Mouse (Mus musculus): Measurements from ENCODE around the gene Bcl2l11. TPM values are rescaled to one million over a fixed set of nuclear protein-coding genes. Genes with fewer than 3 reads are reported as not detected.
"Not testable (repeated sequence)": the region's sequence is repeated elsewhere in the genome, so short reads cannot be mapped to it uniquely, and the experiment has no call there.

The Bcl2l11 gene
- polyA plus RNA-seq, 1 experiment from 2014 or later = 11.0 TPM

DNA sequence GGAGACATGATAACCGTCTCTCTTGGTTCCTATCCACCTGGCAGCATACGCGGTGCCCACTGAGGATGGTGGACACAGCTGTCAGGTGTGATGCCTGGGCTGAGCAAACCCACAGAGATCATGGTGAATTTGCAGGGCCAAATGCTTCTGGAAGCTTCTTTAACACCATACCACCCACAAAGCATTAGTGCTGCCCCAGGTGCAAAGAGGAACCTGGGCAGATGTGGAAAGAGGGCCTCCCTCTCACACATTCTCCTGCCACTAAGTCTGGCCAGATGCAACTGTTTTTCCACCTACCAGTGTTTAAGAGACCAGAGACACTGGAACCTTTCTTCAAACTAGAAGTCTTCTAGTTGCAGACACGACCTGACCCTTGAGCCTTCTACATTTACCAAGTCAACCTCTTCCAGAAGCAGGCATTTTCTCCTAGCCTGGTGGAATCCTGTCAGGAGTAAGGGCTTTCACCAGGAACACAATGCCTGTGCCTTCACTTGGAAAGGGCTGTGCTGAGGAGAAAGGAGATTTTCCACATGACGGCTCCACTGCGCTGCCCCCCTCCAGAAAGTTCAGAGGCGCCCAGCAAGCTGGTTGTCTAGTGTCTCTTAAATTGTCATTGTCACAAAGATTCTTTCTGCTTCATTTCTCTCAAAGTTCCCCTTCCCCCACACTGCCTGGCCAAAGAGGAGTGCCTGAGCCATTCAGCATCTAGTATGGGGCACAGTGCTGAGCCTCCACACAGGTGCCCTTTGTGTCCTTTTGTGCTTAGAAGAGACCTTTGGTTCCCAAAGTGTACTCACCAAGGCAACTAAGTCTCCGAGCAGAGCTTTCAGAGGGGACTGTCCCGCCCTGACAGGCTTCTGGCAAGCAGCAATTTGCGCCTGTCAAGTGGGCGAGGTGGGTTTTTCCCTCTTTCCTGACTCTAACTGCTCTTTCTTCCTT is 34.1 kb upstream of the Bcl2l11 start:
- no peaks in the 10 kb centered on the region for H3K27me3 ChIP-seq
- H3K9ac ChIP-seq = no peak overlapping the region
- H3K36me3 ChIP-seq (ENCODE audit: poor library complexity, severe bottlenecking) = no peaks in the 10 kb centered on the region
- H3K4me2 ChIP-seq = no peak overlapping the region
- no peak overlapping the region for H3K4me3 ChIP-seq
- H3K4me1 ChIP-seq = peaks cover 14% of the 10 kb centered on the region
- H3K9me3 ChIP-seq (replicated peaks) = no peaks in the 10 kb centered on the region
- ATAC-seq = no peak
- H3K27ac ChIP-seq = no peak overlapping the region
- 37% methylated on average over 11 of the region's 11 CpGs for WGBS

DNA sequence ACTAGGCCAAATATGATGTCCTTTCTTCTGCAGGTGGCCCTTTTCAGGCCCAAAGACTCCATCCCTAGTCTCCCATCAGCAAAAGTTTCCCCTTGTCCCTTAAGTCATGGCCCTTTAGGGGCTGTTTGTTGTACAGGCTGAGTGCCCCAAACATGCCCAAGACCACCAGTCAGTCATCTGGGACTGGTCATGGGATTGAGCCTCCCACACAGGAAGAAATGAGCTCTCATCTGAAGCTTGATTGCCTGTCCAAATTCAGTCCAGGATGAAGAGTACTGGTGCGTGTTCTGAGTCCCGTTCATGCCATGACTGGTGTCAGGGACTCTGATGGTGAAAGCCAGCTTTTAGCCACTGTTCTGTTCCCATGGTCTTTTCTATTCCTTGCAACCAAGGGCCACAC is 33.4 kb upstream of the Bcl2l11 start:
- Histone ChIP-seq H3K27me3 (no peaks in the 10 kb centered on the region), H3K4me3 (no peak overlapping the region), H3K36me3 (ENCODE audit: poor library complexity, severe bottlenecking) (no peaks in the 10 kb centered on the region), H3K27ac (no peak overlapping the region), H3K9ac (no peak overlapping the region), H3K4me1 (peaks cover 14% of the 10 kb centered on the region), H3K4me2 (no peak overlapping the region), H3K9me3 (replicated peaks) (no peaks in the 10 kb centered on the region)
- WGBS = 65% methylated on average over 2 of the region's 2 CpGs
- no peak for ATAC-seq

DNA sequence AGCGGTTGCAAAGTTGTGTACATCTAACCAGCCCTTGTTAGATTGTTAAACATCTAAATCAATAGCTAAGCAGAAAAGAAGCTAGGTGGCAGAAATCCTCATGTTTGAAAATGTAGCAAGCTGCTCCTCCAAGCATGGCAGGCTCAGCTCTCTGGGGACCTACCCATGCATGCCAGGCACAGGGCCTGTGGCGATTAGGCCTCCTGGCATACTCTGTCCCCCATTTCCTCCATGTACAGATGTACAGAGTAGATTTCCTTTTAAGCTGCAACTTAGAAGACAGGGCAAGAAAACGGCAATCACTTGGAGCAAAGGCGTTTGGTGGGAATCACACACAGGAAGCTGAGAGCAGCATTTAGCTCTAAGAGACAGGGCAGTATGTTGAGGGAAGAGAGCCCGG is 31.6 kb upstream of the Bcl2l11 start:
- 85% methylated on average over 5 of the region's 5 CpGs for WGBS
- Histone ChIP-seq H3K27me3 (no peaks in the 10 kb centered on the region), H3K4me2 (no peak overlapping the region), H3K9ac (no peak overlapping the region), H3K4me3 (no peak overlapping the region), H3K4me1 (peaks cover 14% of the 10 kb centered on the region), H3K36me3 (ENCODE audit: poor library complexity, severe bottlenecking) (no peaks in the 10 kb centered on the region), H3K27ac (no peak overlapping the region), H3K9me3 (replicated peaks) (no peaks in the 10 kb centered on the region)
- no peak for ATAC-seq

DNA sequence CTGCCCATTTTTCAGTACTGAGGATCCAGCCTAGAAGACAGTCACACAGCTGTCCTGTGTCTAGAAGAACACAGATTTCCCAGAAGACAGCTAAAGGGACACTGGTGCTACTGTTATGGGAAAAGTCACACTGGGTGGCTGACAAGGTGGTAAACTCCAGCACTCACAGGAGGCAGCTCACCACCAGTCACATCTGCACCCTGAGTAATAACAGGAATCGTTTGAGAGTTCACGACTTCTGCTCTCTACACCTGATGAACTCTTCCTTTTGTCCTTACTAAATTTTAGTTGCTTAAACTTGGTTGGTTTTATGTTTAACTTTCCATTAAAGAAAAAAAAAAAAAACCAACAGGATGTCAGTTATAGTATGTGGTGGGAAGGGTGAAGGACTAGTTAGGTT is 31.2 kb upstream of the Bcl2l11 start:
- no peak for ATAC-seq
- WGBS = 94% methylated on average over 2 of the region's 2 CpGs
- H3K4me2 ChIP-seq = no peak overlapping the region
- H3K4me3 ChIP-seq = no peak overlapping the region
- H3K27me3 ChIP-seq = no peaks in the 10 kb centered on the region
- H3K9ac ChIP-seq = no peak overlapping the region
- H3K9me3 ChIP-seq (replicated peaks) = no peaks in the 10 kb centered on the region
- no peaks in the 10 kb centered on the region for H3K36me3 ChIP-seq (ENCODE audit: poor library complexity, severe bottlenecking)
- no peak overlapping the region for H3K27ac ChIP-seq
- peaks cover 14% of the 10 kb centered on the region for H3K4me1 ChIP-seq

DNA sequence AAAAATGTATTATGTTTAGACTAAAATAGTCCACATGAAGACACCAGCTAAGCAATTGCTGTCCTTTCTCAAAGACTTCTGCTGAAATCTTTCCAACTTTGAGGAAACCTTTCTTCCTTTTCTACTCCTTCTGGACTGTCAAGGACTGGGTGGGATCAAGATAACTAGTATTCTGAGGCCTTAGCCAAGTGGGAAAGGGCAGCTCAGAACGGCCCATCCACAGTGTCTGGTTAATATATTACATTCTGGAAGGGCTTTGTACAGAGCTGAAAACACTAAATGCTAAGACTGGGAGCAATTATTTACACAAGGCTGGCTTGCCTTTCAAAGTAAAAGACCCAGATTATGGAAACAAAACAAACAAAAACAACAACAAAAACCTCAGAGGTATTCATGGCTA is 30.6 kb upstream of the Bcl2l11 start:
- H3K4me1 ChIP-seq = peaks cover 14% of the 10 kb centered on the region
- H3K4me3 ChIP-seq = no peak overlapping the region
- 37% methylated on average over 1 of the region's 1 CpGs for WGBS
- no peak overlapping the region for H3K27ac ChIP-seq
- no peaks in the 10 kb centered on the region for H3K27me3 ChIP-seq
- ATAC-seq = no peak
- no peak overlapping the region for H3K9ac ChIP-seq
- no peak overlapping the region for H3K4me2 ChIP-seq
- H3K36me3 ChIP-seq (ENCODE audit: poor library complexity, severe bottlenecking) = no peaks in the 10 kb centered on the region
- H3K9me3 ChIP-seq (replicated peaks) = no peaks in the 10 kb centered on the region

DNA sequence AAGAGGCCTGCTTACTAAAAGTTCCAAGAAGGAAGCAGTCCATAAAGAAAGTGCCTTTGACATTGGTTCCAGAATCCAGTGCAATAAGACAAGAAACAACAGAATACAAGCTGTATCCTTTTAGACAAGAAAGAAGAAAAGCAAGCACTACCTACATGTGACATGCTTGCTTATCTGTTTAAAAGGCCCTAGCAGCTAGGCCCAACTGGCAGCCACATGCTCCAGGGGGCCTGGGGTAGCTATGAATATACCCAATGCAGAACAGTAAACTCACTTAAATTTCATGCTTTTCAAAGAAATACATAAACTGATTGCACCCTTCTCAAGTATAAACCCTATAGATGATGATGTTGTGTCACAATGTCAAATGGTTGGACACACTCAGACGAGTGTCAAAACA is 29.8 kb upstream of the Bcl2l11 start:
- Histone ChIP-seq H3K4me3 (no peak overlapping the region), H3K36me3 (ENCODE audit: poor library complexity, severe bottlenecking) (no peaks in the 10 kb centered on the region), H3K27ac (no peak overlapping the region), H3K27me3 (no peaks in the 10 kb centered on the region), H3K4me1 (peaks cover 14% of the 10 kb centered on the region), H3K9ac (no peak overlapping the region), H3K4me2 (no peak overlapping the region), H3K9me3 (replicated peaks) (no peaks in the 10 kb centered on the region)
- ATAC-seq = no peak
- WGBS = 82% methylated on average over 1 of the region's 1 CpGs

DNA sequence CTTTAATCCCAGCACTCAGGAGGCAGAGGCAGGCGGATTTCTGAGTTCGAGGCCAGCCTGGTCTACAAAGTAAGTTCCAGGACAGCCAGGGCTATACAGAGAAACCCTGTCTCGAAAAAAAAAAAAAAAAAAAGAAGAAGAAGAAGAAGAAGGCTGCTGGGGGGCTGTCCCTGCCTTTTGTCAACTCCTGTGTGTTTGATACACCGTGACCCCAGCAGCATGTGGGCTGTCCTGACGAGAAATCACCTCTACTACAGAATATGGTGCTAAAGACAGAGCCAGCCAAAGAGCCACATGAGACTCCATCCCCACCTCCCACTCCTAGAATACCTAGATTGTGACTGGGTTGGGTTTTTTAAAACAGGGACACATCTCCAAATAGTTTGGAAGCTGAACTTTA is 27.7 kb upstream of the Bcl2l11 start:
- H3K4me2 ChIP-seq; H3K9ac ChIP-seq; H3K4me3 ChIP-seq; H3K4me1 ChIP-seq; H3K27ac ChIP-seq; ATAC-seq; H3K27me3 ChIP-seq; H3K9me3 ChIP-seq (replicated peaks); H3K36me3 ChIP-seq (ENCODE audit: poor library complexity, severe bottlenecking): not testable (repeated sequence)
- WGBS = 83% methylated on average over 5 of the region's 5 CpGs

DNA sequence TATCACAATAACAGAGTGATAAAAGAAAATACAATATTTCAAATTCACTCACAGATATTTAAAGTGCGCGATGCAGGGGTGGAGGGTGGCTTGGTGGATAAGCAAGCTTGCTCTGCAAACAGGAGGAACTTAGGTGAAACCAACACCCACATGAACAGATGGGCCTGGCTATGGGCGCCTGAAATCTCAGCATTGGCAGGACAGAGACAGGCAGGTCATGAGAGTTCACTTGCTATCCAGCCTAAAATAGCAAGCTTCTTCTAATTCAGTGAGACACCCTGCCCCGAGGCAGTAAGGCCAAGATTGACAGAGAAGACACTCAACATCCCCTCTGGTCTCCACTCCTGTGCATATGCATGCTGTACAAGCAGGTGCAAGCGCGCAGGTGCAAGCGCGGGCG is 23.8 kb upstream of the Bcl2l11 start:
- Histone ChIP-seq H3K4me2 (no peak overlapping the region), H3K4me1 (no peaks in the 10 kb centered on the region), H3K9me3 (replicated peaks) (no peaks in the 10 kb centered on the region), H3K36me3 (ENCODE audit: poor library complexity, severe bottlenecking) (no peaks in the 10 kb centered on the region), H3K4me3 (no peak overlapping the region), H3K27ac (no peak overlapping the region), H3K9ac (no peak overlapping the region), H3K27me3 (no peaks in the 10 kb centered on the region)
- ATAC-seq = no peak
- 91% methylated on average over 9 of the region's 9 CpGs for WGBS

DNA sequence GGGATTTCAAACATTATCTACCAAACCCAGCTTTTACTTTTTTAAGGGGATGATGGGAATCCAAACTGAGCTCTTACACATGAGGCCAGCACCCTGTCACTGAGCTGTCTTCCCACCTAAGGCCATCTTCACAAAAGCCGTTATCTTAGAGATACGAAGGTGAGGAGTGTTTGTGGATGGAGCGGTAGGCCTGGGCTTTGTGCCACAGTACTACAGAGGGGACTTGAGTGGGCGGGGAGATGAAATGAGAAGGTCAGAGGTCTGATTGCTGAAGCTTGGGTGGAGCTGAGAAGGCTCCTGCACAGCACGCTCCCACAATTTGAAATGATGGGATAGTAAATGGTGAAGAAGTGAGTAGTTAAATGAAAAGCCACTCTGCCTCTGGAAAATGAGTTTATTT is 21.0 kb upstream of the Bcl2l11 start:
- Histone ChIP-seq H3K4me3 (no peak overlapping the region), H3K9me3 (replicated peaks) (no peaks in the 10 kb centered on the region), H3K27ac (no peak overlapping the region), H3K9ac (no peak overlapping the region), H3K4me2 (no peak overlapping the region), H3K4me1 (no peaks in the 10 kb centered on the region), H3K27me3 (no peaks in the 10 kb centered on the region), H3K36me3 (ENCODE audit: poor library complexity, severe bottlenecking) (no peaks in the 10 kb centered on the region)
- 89% methylated on average over 5 of the region's 5 CpGs for WGBS
- ATAC-seq = no peak

DNA sequence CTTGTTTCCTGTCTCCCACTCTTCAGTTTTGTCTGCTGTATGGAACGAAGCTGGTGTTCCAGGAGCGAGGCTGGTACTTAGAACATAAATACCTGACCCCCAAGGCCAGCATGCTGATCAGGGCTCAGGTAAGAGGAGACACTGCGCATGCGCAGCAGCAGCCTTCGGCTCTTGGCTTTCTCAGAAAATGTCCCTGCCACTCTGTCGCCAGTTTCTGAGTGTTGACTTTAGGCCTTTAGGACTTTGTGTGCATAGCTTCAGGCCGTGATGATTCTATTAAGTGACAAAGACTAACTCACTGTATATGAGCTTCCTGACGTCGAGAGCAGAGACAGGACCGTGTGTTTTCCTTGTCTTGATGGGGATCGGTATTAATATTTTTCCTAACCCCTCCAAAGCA is 20.2 kb upstream of the Bcl2l11 start:
- no peaks in the 10 kb centered on the region for H3K27me3 ChIP-seq
- 93% methylated on average over 11 of the region's 11 CpGs for WGBS
- no peaks in the 10 kb centered on the region for H3K9me3 ChIP-seq (replicated peaks)
- no peak overlapping the region for H3K27ac ChIP-seq
- no peaks in the 10 kb centered on the region for H3K36me3 ChIP-seq (ENCODE audit: poor library complexity, severe bottlenecking)
- H3K4me3 ChIP-seq = no peak overlapping the region
- H3K4me1 ChIP-seq = no peaks in the 10 kb centered on the region
- no peak for ATAC-seq
- H3K9ac ChIP-seq = no peak overlapping the region
- no peak overlapping the region for H3K4me2 ChIP-seq

DNA sequence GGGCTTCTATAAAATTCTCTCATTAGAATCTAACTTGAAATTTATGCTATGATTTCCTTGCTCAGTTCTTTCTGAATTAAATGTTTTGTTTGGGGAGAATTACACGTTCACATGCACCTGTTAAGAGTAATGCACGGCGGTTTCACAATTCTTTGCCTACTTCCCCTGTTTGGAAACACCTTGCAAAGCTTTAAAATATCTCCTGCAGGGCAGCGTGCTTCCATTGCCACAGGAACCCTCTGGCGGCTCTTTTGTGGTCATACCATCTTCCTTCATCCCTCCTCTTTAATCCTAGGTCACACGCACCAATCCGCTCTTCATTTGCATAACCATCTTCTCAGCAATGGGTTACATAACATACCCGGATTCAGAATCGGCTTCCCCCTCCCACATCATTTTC is 14.3 kb upstream of the Bcl2l11 start:
- no peak for ATAC-seq
- Histone ChIP-seq H3K9ac (no peak overlapping the region), H3K36me3 (ENCODE audit: poor library complexity, severe bottlenecking) (no peaks in the 10 kb centered on the region), H3K4me2 (no peak overlapping the region), H3K27ac (no peak overlapping the region), H3K4me3 (no peak overlapping the region), H3K4me1 (no peaks in the 10 kb centered on the region), H3K27me3 (no peaks in the 10 kb centered on the region), H3K9me3 (replicated peaks) (no peaks in the 10 kb centered on the region)
- 70% methylated on average over 9 of the region's 9 CpGs for WGBS

DNA sequence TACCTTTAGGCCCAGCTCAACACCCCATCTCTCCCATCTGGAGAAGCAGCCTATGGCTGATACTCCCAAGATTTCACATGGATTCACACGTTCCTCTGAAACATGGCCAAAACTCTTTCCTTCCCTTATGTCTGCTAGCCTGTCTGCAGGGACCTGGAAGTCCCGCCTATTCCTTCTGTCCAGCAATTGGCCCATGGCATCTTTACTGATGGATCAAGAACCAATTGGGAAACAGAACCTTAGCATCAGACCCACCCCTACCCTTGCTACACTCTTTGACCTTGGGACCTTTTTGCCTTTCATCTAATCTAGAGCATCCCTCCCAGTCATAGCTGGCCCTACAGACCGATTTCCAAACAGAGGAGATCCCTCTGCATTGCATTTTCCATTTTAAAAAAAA is 11.2 kb upstream of the Bcl2l11 start:
- H3K9me3 ChIP-seq (replicated peaks) = no peaks in the 10 kb centered on the region
- H3K4me2 ChIP-seq = no peak overlapping the region
- no peak for ATAC-seq
- 82% methylated on average over 3 of the region's 3 CpGs for WGBS
- H3K4me1 ChIP-seq = no peaks in the 10 kb centered on the region
- H3K27me3 ChIP-seq = no peaks in the 10 kb centered on the region
- no peak overlapping the region for H3K27ac ChIP-seq
- H3K4me3 ChIP-seq = no peak overlapping the region
- no peak overlapping the region for H3K9ac ChIP-seq
- H3K36me3 ChIP-seq (ENCODE audit: poor library complexity, severe bottlenecking) = no peaks in the 10 kb centered on the region

DNA sequence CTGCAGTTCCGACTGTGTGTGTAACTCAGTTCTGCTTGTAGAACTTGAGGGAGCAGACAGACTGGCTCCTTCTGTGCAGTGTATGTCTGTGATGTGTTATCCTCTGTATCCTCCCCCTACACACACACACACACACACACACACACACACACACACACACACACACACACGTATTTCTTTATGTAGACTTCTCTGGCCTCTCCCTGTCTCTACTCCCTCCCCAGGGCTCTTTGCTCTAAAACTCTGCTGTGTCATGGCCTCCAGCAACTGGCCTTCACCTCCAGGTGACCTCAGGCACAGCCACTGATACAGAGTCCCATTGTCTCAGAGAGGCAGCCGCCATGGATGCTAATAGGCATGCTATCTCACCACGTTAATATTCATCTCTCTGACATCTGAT is 10.3 kb upstream of the Bcl2l11 start:
- Histone ChIP-seq H3K4me2 (no peak overlapping the region), H3K9me3 (replicated peaks) (no peaks in the 10 kb centered on the region), H3K4me1 (no peaks in the 10 kb centered on the region), H3K9ac (no peak overlapping the region), H3K27me3 (no peaks in the 10 kb centered on the region), H3K36me3 (ENCODE audit: poor library complexity, severe bottlenecking) (no peaks in the 10 kb centered on the region), H3K27ac (no peak overlapping the region), H3K4me3 (no peak overlapping the region)
- ATAC-seq = no peak
- 57% methylated on average over 4 of the region's 4 CpGs for WGBS
